ENCODE assay signal across 8 mouse cellular contexts in genomic region chr17:63498182-63498716, GRCm38 (mm10). TPM values are rescaled to one million over a fixed set of nuclear protein-coding genes. Genes with fewer than 3 reads are reported as not detected.
DNase-seq lines count a peak whose midpoint lies in the region; ATAC-seq and TF ChIP-seq lines count a peak whose summit lies in the region.

No protein-coding gene starts in this region.

- TF ChIP-seq CTCF in layer of hippocampus, adult 2 months (conservative IDR thresholded peaks at IDR 0.05), result no peak
- TF ChIP-seq CTCF in intestine, postnatal 0 days (IDR thresholded peaks at IDR 0.05; ENCODE audit: low read depth), result no peak

- peak overlapping the region; percentile 99 for H3K27ac ChIP-seq in layer of hippocampus, adult 2 months
- 0 out of 2 replicates have a peak overlapping the region, but pooled peaks have one; percentile 97 for H3K27ac ChIP-seq in embryonic facial prominence, embryonic 11.5 days (replicated peaks; ENCODE audit: low read depth, low read length)
- H3K27ac ChIP-seq in intestine, postnatal 0 days (ENCODE audit: low read depth, low read length), result 0 out of 2 replicates have a peak overlapping the region, but pooled peaks have one; percentile 98
- no peak overlapping the region for H3K27ac ChIP-seq in neural tube, embryonic 14.5 days (ENCODE audit: low read depth, low read length)

- H3K4me3 ChIP-seq in layer of hippocampus, adult 2 months, result peak overlapping the region; percentile 89
- peak overlapping the region; percentile 76 for H3K4me3 ChIP-seq in embryonic facial prominence, embryonic 11.5 days (ENCODE audit: low read depth, low read length)
- H3K4me3 ChIP-seq in intestine, postnatal 0 days (ENCODE audit: low read depth, low read length), result peak overlapping the region; percentile 89
- peak overlapping the region; percentile 94 for H3K4me3 ChIP-seq in neural tube, embryonic 14.5 days (ENCODE audit: low read depth, low read length)

- WGBS in embryonic facial prominence, embryonic 11.5 days, result 21% methylated on average over 6 of the region's 6 CpGs
- 13% methylated on average over 6 of the region's 6 CpGs for WGBS in intestine, postnatal 0 days
- 12% methylated on average over 6 of the region's 6 CpGs for WGBS in neural tube, embryonic 14.5 days

- H3K36me3 ChIP-seq in embryonic facial prominence, embryonic 11.5 days (replicated peaks; ENCODE audit: control insufficient read depth, insufficient read depth, low read depth, low read length), result no peaks in the 10 kb centered on the region
- no peaks in the 10 kb centered on the region for H3K36me3 ChIP-seq in intestine, postnatal 0 days (ENCODE audit: control insufficient read depth, insufficient read depth)
- no peaks in the 10 kb centered on the region for H3K36me3 ChIP-seq in neural tube, embryonic 14.5 days (ENCODE audit: control insufficient read depth, insufficient read depth, low read length)

- H3K9me3 ChIP-seq in embryonic facial prominence, embryonic 11.5 days (replicated peaks; ENCODE audit: control insufficient read depth, low read length), result no peaks in the 10 kb centered on the region
- H3K9me3 ChIP-seq in intestine, postnatal 0 days (ENCODE audit: control insufficient read depth), result no peaks in the 10 kb centered on the region
- no peaks in the 10 kb centered on the region for H3K9me3 ChIP-seq in neural tube, embryonic 14.5 days (ENCODE audit: control insufficient read depth, low read length)

- no peaks in the 10 kb centered on the region for H3K4me1 ChIP-seq in embryonic facial prominence, embryonic 11.5 days (ENCODE audit: control insufficient read depth, insufficient read depth, low read length)
- H3K4me1 ChIP-seq in intestine, postnatal 0 days (replicated peaks; ENCODE audit: control insufficient read depth, insufficient read depth, low read length), result peaks cover 8% of the 10 kb centered on the region; the same call in 1 of the 2 replicates
- H3K4me1 ChIP-seq in neural tube, embryonic 14.5 days (ENCODE audit: control insufficient read depth, insufficient read depth, low read length), result peaks cover 26% of the 10 kb centered on the region

- peak overlapping the region; percentile 99 for H3K9ac ChIP-seq in embryonic facial prominence, embryonic 11.5 days (replicated peaks; ENCODE audit: low read length)
- peak overlapping the region; percentile 98 for H3K9ac ChIP-seq in intestine, postnatal 0 days (ENCODE audit: low read depth, low read length)
- H3K9ac ChIP-seq in neural tube, embryonic 14.5 days (replicated peaks; ENCODE audit: low read depth, low read length), result peak overlapping the region; percentile 99; the same call in 1 of the 2 replicates

- peak overlapping the region; percentile 74 for H3K4me2 ChIP-seq in embryonic facial prominence, embryonic 11.5 days (ENCODE audit: low read depth, low read length)
- H3K4me2 ChIP-seq in intestine, postnatal 0 days (replicated peaks; ENCODE audit: low read depth), result peak overlapping the region; percentile 85
- H3K4me2 ChIP-seq in neural tube, embryonic 14.5 days (ENCODE audit: low read depth, low read length), result peak overlapping the region; percentile 51

- no peak for ATAC-seq in embryonic facial prominence, embryonic 11.5 days (replicated peaks; ENCODE audit: insufficient number of reproducible peaks, low FRiP score, low TSS enrichment, low read depth)
- no peak for ATAC-seq in intestine, postnatal 0 days
- no peak for ATAC-seq in neural tube, embryonic 14.5 days (ENCODE audit: low read depth)

- no peak for DNase-seq in layer of hippocampus, adult 2 months (ENCODE audit: low spot score in 2 of 2)
- DNase-seq in layer of hippocampus, postnatal 25 days (ENCODE audit: extremely low spot score in 1 of 2, low spot score in 1 of 2), result no peak
- DNase-seq in embryonic facial prominence, embryonic 11.5 days (ENCODE audit: low spot score), result no peak
- DNase-seq in thymus, adult 18-20 months, result no peak
- no peak for DNase-seq in T-cell, adult 2 months (ENCODE audit: low spot score)
- no peak for DNase-seq in gastrocnemius, adult 8-10 months (ENCODE audit: low spot score in 2 of 2)

- no peaks in the 10 kb centered on the region for H3K27me3 ChIP-seq in embryonic facial prominence, embryonic 11.5 days (ENCODE audit: control insufficient read depth, insufficient read depth, low read length)
- H3K27me3 ChIP-seq in intestine, postnatal 0 days (replicated peaks; ENCODE audit: control insufficient read depth, insufficient read depth, low read length), result no peaks in the 10 kb centered on the region
- no peaks in the 10 kb centered on the region for H3K27me3 ChIP-seq in neural tube, embryonic 14.5 days (ENCODE audit: control insufficient read depth, insufficient read depth, low read length)

RNA-seq across cellular contexts. Expression of gene Fbxl17, which starts 1.6 kb away (rescaled TPM):
- total RNA-seq in layer of hippocampus, adult 2 months (2021), result 10 to 100 TPM; 55.3 to 58.6 TPM
- total RNA-seq in layer of hippocampus, postnatal 25 days (2021), result 10 to 100 TPM; 50.4 to 56.2 TPM
- 6.4 and 7.7 TPM in 2 replicates for polyA plus RNA-seq in embryonic facial prominence, embryonic 11.5 days (2014; fragmentation: Nextera tagmentation; extraction: Ambion mirVana)
- 4.3 and 6.3 TPM in 2 replicates for polyA plus RNA-seq in intestine, postnatal 0 days (2015; fragmentation: Nextera tagmentation; extraction: Ambion mirVana)
- 14.5 and 17.4 TPM in 2 replicates for polyA plus RNA-seq in neural tube, embryonic 14.5 days (2014; fragmentation: Nextera tagmentation; extraction: Ambion mirVana)
- total RNA-seq in gastrocnemius, adult 8-10 months (2022), result 10 to 100 TPM; 46.7 to 63.6 (median 51.9) TPM
